Mouse (Mus musculus) lung, postnatal 0 days (tissue): ENCODE data around the gene Tmem132d.

ENCODE experiments used
- CTCF ChIP-seq: IDR thresholded peaks from 2 replicates; pipeline ENCODE4 v1.5.1; 2016; ENCODE audit warnings: antibody characterized with exemption, mild to moderate bottlenecking
- EP300 ChIP-seq: IDR thresholded peaks from 2 replicates; pipeline ENCODE4 v1.6.1; 2016; ENCODE audit warnings: antibody characterized with exemption, mild to moderate bottlenecking, control low read depth

GRCm38 (mm10) chr5:128369111-128369510 lies 63.8 kb downstream of the Tmem132d start:
- TF ChIP-seq CTCF = no peak
- TF ChIP-seq EP300 = no peak
